Mouse (Mus musculus): Measurements from ENCODE around the gene Hivep3.

The Hivep3 gene

DNA sequence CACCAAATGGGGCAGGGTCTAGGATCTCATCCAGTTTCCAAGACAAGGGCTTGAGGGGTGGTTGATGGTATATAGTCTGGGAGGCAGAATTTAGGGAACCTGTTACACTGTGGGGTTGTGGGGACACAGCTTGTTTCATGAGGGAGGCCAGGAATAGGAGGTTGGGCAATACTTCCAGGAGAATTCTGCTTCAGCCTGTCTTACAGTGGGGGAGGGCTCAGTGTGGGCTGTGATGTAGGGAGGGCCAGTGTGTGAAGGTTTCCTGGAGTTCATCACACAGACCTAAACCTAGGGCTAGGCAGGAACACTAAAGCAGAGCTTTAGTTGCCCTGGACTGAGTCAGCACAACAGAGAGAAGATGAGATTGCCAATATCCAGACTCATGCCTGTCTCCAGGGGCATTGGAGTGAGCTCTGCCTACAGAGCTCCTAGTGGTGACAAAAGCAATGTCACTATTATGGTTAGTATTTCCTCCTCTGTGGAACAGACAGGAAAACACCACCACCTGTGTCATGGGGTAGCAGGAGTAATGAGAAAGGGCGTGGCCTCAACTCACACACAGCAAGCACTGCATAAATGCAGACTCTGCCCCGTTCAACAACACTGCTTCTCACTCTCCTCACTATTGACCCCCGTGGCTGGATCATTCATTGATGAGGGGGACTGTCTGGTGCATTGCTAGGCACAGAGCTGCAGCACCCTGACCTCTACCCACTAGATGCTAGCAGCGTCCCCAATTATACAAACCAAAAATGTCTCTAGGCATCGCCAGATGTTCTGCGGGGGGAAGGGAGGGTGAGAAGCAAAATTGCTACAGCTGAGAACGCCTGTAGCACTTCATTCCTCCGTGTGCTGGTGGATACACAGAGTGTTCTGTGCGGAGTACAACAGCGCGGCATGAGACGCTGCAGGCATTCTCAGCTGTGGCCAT lies 213.9 kb downstream of the Hivep3 start:
- in situ Hi-C loops (cut with MboI, MseI), result no loop called here

DNA sequence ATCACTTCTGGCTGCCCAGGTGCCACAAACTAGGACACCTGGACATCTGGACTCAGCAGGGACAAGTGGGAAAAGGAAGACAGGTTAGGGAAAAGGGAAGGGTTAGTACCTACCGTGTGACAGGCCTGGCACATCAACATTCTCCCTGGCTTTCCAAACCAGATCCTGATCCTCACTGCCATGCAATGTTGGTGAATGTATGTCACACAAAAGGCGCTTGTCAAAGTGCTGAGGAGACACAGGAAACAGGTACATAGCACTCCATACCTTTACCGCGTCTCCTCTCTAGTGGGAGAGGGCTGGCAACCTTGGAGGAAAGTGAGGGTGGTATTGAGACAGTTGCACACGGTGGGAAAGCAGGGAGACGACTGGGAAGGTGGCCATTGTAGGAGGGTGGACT lies 214.8 kb downstream of the Hivep3 start:
- in situ Hi-C loops (cut with MboI, MseI), result no loop called here

DNA sequence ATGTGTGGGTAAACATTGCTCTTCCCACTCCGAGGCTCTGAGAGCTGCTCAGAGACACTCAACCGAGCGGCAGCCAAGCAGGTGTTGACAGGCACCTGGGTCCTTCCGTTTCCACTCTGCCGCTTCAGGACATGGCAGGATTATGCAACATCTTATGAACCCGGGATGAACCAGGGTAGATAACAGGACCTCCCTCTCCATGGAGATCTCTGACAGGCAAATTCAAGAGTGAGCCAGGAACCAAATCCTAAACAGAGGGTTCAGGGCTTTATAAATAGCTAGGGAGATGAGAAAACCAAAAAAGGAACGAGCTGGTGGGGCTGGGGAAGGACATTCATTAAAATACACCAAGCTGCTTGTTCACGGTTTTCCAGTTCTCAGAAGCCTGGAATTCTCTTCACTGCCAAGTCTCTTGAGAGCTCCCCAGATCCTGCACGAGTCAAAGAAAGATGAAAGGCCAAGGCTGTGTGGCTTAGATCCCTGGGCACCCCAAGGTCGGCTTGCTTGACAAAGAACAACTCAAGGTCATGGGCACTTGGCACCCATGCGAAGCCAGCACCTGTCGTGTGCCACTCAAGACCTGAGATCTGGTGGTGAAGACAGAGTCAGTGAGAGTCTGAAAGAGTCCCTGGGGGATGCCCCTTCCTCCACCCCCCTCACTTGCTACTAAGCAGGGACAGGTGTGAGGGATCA lies 215.5 kb downstream of the Hivep3 start:
- in situ Hi-C loops (cut with MboI, MseI), result no loop called here

DNA sequence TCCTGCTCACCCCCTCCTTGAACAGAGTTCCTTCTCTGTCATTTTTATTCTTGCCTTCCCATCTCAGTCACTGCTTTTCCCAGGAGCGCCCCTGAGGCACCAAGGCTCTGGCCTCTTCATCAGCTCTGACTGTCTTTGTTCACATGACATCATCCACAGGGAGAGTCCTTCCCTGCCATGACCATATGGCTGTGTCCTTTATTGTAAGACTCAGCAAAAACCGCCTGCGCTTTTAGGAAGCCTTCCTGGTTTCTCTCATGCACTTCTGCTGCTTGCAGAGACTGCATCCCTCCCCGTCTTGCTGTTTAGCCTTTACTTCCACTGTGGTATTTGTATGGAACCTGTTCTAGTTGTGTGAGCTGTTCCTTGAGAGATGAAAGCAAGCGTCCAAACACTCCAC lies 216.6 kb downstream of the Hivep3 start:
- in situ Hi-C loops (cut with MboI, MseI), result no loop called here

DNA sequence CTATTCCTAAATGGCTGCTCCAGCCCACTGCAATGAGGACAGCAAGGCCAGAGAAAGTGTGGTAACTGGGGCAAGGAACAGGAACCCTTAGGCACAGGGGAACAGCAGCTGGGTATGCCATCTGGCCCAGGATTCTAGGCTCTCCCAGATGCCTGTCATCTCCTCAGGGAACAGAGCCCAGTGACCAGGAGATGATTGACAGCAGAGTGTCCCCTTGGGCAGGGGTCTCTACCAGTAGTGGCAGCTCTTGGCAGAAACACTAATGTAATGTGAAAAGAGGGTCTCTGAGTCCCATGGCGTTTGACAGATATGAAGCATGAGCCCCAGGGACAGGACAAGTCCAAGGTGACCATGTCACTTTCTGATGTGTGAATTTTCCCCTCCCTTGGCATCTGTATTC lies 217.5 kb downstream of the Hivep3 start:
- in situ Hi-C loops (cut with MboI, MseI), result no loop called here

DNA sequence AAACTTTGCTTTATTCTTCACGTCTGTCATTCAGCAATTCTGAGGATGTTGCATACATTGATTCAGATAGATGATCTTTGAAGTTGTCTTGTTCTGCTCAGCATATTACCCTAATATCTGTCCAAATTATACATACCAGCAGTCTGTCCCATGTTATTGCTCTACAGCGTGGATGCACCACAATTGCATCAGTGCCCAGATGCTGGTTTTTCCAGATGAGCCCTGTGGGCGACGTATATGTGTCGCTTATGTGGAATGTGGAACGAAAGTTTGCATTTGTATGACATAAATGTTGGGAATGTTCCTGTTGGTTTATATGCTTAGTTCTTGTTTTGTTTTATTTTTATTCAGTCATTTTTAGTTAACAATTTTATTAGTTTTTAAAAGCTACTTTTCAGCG lies 221.4 kb downstream of the Hivep3 start:
- in situ Hi-C loops (cut with MboI, MseI), result no loop called here

DNA sequence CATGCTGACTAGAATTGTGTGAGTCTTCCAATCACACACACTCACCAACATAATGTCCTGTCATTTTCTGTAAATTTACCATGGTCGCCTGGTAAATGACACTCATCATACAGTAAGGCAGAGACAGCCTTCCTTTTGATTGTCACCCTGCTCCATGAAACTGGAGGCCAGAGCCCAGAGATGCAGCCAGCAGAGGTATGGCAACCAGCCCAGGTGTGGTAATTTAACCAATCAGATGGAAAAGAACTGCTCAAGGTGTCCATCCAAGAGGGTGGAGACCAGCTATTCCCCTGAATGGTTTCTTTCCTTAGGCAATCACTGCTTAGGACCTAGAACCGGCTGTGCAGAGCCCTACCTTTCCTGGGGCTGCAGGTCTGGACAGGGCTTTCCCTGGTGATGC lies 224.4 kb downstream of the Hivep3 start:
- in situ Hi-C loops (cut with MboI, MseI), result no loop called here

DNA sequence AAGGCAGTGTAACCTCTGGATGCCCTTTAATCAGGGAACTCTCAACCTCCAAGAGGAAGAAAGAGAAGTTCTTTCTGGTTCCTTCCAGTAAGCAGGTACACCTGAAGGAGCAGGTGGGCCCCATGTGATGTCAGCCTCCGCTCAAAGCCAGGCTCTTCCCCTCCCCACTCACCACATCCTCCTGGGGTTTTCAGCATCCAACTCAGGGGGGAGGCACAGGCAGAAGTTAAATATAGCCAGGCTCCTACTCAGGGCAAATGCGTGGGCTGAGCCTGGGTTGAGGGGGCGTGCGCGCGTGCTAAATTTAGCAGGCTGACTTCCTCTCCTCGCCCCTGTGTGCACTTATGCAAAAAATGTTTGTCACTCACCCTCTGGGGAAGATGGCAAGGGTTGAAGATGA lies 225.7 kb downstream of the Hivep3 start:
- in situ Hi-C loops (cut with MboI, MseI), result no loop called here

DNA sequence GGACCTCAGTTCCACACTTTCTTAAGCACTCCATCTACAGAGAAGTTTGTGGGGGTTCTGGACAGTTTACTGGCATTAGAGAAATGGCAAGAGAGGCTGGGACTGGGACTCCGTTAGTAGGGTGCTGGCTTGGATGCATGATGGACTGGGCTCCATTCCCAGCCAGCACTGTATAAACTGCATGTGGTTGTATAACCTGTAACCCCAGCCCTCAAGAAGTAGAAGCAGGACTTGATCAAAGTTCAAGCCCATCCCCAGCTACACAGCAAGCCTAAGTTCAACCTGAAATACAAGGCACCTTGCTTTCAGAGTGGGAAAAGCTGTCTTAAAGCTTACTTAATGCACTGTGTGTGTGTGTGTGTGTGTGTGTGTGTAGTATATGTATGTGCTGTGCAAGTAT lies 226.3 kb downstream of the Hivep3 start:
- in situ Hi-C loops (cut with MboI, MseI), result loop anchor here (5.0 kb wide), 1 partner anchor 102 kb away; the partner anchor contains the start of gene AL607142.1

DNA sequence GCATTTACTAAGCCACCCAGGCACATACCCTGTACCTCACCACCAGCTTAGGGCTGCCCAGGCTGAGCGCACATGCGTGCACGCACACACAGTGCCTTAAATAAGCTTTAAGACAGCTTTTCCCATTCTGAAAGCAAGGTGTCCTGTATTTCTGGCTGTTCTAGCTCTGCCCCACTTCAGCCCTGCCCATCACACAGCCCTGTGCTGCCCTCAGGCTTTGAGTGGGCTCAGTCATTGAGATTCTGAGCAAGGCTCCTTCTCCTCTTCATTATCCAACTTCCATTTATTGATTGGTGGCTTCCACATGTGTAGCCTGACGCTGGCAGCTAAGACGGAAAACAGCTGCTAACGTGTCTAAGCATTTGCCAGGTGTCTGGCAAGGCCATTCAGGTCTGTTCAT lies 226.9 kb downstream of the Hivep3 start:
- in situ Hi-C loops (cut with MboI, MseI), result loop anchor here (5.0 kb wide), 1 partner anchor 102 kb away; the partner anchor contains the start of gene AL607142.1

DNA sequence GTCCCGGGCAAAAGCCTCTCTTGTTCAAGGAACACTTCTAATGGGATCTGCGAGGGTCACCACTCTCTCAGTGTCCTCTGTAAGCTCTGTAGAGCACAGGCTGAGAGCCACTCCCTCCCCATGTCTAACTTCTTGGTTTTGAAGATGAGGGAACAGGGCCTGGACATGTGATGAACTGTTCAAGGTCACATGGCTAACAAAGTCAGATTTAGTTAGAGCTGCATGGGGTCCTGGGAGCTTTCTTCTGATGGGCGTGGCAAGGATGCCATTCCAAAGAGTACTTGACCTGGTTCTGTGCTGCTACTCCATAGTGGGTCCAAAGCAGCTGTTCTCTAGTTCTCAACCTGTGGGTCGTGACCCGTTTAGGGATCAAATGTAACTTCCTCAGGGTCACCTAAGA lies 227.6 kb downstream of the Hivep3 start:
- in situ Hi-C loops (cut with MboI, MseI), result loop anchor here (5.0 kb wide), 1 partner anchor 101 kb away; the partner anchor contains the start of gene AL607142.1

DNA sequence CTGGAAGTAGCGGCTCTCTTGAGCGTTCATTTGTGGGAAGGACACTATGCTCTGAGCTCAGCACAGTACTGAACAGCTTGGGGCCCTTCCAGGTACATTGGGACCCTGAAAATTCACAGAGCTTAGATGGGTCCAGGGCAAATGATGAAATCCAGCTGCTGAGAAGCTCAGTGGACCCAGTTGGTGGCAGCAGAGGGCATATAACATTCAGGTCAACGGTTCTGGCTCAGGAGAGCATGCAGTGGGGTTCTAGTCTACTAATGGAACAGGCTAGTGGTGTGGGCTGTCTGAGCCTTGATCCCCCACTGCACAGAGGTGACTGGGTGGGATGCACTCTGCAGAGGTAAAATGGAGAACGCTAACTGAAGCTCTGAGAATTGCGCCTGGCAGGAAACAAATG lies 228.5 kb downstream of the Hivep3 start:
- in situ Hi-C loops (cut with MboI, MseI), result loop anchor here (5.0 kb wide), 1 partner anchor 100 kb away; the partner anchor contains the start of gene AL607142.1

DNA sequence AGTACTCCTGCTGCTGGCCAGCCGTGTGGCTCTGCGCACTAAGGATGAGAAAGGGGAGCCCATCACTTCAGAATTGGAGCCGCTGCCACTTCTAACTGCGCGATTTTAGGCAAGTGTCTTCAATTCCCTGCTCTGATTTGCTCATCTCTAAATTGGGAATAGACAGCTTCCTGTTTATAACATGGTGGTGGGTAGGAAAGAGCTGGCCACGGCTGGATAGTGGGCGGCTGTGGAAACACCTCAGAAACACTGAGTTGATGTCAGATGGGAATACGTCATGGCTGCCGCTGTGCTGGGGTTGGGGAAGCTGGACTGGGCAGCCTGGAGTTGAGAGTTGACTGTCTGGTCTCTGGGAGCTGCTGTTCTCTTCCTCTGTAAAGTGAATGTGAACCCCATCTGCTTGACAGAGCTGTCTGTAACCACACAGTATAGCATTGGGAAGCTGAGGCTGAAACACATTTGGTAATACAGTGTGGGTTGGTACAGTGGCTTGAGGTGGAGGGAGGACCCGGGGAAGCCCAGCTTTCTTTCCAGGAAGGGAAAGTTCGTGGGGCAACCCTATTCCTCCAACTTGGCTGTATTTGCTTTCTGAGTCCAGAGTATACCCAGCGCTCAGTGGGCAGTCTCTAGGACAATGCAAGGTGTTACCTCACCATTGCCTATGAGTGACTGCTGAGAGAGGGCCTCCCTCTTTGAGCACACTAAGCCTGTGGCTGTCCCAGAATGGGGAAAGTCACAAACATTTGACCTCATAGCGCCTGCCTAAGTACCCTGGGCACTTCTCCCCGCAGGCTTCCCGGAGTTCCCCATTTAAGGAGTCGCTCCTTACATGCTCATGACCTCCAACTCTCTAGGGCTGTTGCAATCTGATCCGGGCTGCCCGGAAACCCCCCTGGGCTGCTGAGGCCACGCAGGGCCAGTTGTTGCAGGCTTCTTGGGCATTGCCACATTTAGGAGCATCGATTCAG lies 232.8 kb downstream of the Hivep3 start:
- in situ Hi-C loops (cut with MboI, MseI), result no loop called here

DNA sequence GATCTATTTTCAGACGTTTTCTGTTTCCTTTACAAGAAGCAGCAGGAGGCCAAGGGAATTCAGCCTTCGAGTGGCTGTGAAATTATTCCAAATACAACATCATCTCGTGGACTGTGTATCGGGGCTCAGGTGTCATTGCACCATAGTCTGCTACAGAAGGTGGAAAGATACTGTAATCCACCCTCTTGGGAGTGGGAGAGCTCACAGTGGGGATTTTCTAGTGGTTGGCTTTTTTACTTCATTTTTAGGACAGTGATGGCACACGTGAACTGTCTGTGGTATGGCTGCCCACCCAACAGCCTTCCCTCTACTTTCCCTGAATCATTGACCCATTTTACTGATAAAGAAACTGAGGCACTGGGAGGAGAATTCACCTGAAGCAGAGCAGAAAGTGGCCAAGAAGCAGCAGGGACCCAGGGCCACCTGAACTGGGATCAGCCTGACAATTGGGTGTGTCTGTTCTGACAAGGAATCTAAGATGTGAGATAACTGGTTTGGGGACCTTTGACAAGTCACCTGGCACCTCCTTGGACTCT lies 233.6 kb downstream of the Hivep3 start:
- in situ Hi-C loops (cut with MboI, MseI), result no loop called here

DNA sequence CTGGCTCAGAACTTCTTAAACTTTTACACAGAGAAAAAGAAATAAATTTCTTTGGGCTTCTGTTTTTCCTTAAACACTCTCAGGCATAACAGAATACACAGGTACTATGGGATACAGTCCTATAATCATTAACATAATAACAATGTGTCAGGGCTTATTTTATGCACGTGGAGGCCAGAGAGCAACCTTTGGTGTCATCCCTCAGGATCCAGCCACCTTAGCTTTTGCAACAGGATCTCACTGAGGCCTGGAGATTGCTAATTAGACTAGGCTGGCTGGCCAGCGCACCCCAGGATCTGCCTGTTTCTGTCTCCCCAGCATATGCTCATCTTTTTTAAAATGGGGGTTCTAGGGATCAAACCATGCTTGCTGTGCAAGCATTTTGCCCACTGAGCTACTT lies 234.1 kb downstream of the Hivep3 start:
- in situ Hi-C loops (cut with MboI, MseI), result no loop called here

DNA sequence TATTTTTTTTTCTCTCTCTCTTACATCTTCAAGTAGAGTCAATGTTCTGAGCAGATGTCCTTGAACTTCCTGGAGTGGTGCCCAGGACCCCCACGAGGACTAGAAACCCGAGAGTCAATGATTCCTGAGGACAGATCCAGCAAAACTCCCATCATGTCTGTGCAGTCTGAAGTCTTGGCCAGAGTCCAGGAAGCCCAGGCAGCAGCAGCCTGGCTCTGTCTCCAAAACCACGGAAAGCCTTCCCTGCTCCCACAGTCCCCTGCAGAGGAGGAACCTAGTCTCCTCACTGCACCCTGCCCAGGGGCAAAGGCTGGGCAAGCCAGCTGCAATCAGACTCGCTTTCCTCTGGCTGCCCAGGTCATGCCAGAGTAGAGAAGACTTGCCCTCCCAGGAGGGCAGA lies 234.5 kb downstream of the Hivep3 start:
- in situ Hi-C loops (cut with MboI, MseI), result no loop called here

DNA sequence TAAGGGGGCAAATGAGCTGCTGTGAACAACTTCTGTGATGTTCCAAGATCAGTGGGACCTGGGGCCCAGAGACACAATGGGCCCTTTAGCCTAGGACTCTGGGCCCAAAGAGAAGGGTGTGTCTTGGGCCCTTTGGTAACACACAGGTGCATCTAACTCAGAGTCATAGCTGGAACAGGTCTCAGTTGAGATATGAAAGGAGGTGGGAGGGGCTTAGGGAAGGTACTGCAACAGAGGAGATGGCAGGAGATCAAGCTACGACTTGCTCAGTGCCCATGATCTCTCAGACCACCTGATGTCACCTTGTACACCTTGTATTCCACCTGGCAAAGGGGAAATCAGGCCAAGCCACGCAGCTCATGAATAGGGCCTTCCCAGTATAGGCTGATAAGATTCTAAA lies 235.3 kb downstream of the Hivep3 start:
- in situ Hi-C loops (cut with MboI, MseI), result no loop called here

DNA sequence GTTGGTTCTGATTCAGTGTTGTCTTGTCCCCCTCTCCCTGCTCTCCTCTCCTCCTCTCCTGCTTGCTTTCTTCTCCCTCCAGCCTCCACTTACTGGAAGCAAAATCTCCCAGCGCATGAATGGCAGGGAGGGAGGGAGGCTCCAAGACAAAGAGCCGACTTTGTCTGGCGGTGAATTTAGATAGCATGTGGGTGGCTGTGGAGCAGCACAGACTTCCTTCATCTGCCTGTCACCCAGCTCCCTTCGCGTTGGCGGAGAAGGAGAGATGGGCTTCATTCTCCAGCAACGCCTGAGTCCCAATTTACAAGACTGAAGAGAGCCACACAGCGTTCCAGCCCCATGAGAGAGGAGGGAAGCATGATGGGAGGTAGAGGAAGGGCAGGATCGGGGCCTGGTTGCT lies 236.6 kb downstream of the Hivep3 start:
- in situ Hi-C loops (cut with MboI, MseI), result no loop called here

DNA sequence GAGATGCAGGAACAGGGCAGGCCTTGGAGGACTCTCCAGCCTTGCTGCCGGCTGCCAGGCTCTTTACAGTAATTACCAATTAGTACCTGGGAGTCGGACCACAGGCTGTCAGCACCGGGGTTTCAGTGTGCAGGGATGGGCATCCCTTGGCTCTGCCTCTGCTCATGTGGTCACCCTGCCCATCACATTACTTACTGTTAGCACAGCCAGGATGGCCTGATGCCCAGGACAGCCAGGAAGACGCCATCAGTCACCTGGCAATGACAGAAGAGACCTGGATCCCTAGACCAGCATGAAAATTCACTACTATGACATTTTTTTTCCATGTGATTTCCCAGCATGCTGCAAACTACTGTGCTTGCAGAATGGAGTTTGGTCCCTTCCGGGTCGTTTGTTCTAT lies 238.8 kb downstream of the Hivep3 start:
- in situ Hi-C loops (cut with MboI, MseI), result no loop called here

DNA sequence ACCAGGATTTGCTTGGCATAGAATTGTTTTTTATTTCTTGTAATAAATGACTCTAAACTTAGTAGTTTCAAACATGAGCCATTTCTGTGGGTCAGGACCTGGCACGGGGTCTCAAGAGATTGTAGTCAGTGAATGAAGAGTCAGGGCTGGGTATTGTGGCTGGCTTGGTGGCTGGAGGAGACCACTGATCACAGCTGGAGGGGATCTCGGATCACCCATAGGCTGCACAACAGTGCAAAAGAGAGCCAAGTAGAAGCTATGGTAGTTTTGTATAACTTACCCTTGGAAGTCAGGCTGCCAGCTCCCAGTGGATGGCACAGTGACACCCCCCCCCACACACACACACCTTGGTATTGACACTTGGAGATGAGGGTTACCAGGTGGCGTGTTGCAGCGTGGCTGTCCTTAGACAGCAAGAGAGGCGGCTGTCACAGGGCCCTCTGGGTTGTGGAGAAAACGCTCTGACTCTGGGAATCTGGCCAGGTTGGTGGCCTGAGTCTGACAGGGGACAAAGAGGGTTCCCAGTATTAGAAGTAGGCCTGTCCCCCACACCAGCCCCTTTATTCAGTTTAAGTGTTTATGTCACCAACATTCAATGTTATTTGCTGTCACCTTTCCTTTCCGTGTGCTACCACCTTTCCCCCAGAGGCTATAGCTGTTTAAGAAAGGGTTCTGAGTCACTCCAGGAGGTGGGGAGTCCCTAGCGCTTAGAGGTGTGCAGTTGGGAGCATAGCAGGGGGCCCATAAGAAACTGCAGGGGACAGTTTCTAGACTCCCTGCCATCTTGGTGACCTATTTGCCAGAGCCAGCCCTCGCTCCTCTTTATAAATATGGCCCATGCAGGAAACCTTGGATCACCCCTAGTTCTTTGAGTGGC lies 240.4 kb downstream of the Hivep3 start:
- in situ Hi-C loops (cut with MboI, MseI), result no loop called here

Measured in T-helper 1 cell (primary cell).